Mouse (Mus musculus) erythroid progenitor cell, adult 5-6 weeks (primary cell): ENCODE measurements around the gene Got1. TPM values are rescaled to one million over a fixed set of nuclear protein-coding genes. Genes with fewer than 3 reads are reported as not detected.

Source experiments
- ATAC-seq: replicated peaks from 2 replicates; pipeline ENCODE4 v1.8.0; 2016; ENCODE audit warnings: moderate number of reproducible peaks, mild to moderate bottlenecking, moderate TSS enrichment, inconsistent platforms; ENCODE audit not compliant: poor library complexity, low FRiP score, severe bottlenecking
- total RNA-seq, 2 experiments: library from RNA; stranded (forward) in 1 of 2; stranded (reverse) in 1 of 2; fragments of 150-400 nt in 1 of 2; fragments of 186-747, 209-891 nt in 1 of 2; gene quantifications; 2 replicates each; pipeline versions ENCODE4 v1.2.3 to v1.2.4; 2015 to 2017; ENCODE audit warnings: low replicate concordance in 2 of 2

Got1 gene
- total RNA-seq, 2 experiments from 2014 or later = 9.6 TPM; not detected in 1

DNA sequence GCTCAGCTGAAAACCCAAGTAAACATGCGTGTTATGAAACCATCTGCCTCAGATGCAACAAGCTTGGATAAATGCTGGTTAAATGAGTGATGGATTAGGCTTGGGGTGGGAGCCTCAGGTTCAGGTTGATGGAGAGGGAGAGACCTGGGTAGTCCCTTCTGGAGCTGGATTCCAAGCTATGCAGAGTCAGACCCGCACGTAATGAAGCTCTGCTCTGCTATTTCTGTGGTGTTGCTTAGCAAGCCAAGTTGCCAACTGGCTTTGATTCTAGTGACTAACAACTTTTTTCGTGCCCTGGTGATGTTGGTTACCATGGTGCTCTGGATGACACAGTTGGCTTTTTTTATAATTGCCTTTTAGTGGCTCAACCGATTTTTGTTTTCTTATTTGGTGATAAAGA is 72.2 kb downstream of the Got1 start:
- no peak for ATAC-seq

DNA sequence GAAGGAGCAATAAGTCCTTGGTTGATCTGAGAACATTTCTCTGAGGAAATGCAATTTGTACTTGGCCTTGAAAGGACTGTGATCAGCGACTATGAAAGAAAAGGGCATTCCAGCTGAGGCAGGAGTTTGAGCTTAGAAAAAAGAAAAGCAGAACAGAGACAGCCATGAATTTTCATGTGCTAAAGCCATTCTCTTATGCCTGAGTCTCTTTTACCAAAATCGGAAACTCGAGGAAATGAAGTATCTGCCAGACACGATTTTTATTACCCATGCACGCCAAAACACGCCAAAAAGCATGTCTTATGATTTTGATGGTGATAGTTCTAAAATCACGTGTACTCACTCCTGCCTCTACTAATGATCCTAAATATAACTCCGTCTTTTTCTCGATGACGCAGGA is 72.8 kb downstream of the Got1 start:
- no peak for ATAC-seq

Other genes with a start within 250 kb of the Got1 start
- gene Hpse2, start 136.2 kb downstream of the Got1 start, total RNA-seq (2015; ENCODE audit: low replicate concordance) = not detected in 2 replicates
- not detected in 2 replicates for gene Hpse2, start 136.2 kb downstream of the Got1 start, total RNA-seq (2017; ENCODE audit: low replicate concordance)
- not detected in 2 replicates for gene Cnnm1, start 84.2 kb downstream of the Got1 start, total RNA-seq (2015; ENCODE audit: low replicate concordance)
- not detected in 2 replicates for gene Cnnm1, start 84.2 kb downstream of the Got1 start, total RNA-seq (2017; ENCODE audit: low replicate concordance)
- gene Nkx2-3, start 87.7 kb upstream of the Got1 start, total RNA-seq (2015; ENCODE audit: low replicate concordance) = 1.3 TPM in 1 of 2 replicates, not detected in the other
- not detected in 2 replicates for gene Nkx2-3, start 87.7 kb upstream of the Got1 start, total RNA-seq (2017; ENCODE audit: low replicate concordance)
- 16.3 and 25.9 TPM in 2 replicates for gene Slc25a28, start 150.3 kb upstream of the Got1 start, total RNA-seq (2015; ENCODE audit: low replicate concordance)
- gene Slc25a28, start 150.3 kb upstream of the Got1 start, total RNA-seq (2017; ENCODE audit: low replicate concordance) = 8.5 and 17.5 TPM in 2 replicates
- 3.8 and 5.4 TPM in 2 replicates for gene Entpd7, start 165.1 kb upstream of the Got1 start, total RNA-seq (2015; ENCODE audit: low replicate concordance)
- gene Entpd7, start 165.1 kb upstream of the Got1 start, total RNA-seq (2017; ENCODE audit: low replicate concordance) = 0.38 and 1.5 TPM in 2 replicates
- 5.0 and 10.8 TPM in 2 replicates for gene Cutc, start 228.4 kb upstream of the Got1 start, total RNA-seq (2015; ENCODE audit: low replicate concordance)
- gene Cutc, start 228.4 kb upstream of the Got1 start, total RNA-seq (2017; ENCODE audit: low replicate concordance) = 1.8 TPM in 1 of 2 replicates, not detected in the other
- 2.2 and 2.5 TPM in 2 replicates for gene Cox15, start 228.4 kb upstream of the Got1 start, total RNA-seq (2015; ENCODE audit: low replicate concordance)
- 6.2 and 13.8 TPM in 2 replicates for gene Cox15, start 228.4 kb upstream of the Got1 start, total RNA-seq (2017; ENCODE audit: low replicate concordance)